Mouse (Mus musculus) MEL (cell line): ENCODE measurements around the gene Dnm2. TPM values are rescaled to one million over a fixed set of nuclear protein-coding genes. Genes with fewer than 3 reads are reported as not detected.

Source experiments
- DNase-seq: peaks from one replicate; pipeline ENCODE4 v3.0.0; 2011; ENCODE audit warnings: low read depth, low spot score
- H3K27ac ChIP-seq: 2 replicates; pipeline ENCODE4 v1.5.1; 2012; ENCODE audit warnings: low read depth, mild to moderate bottlenecking, control low read depth, low read length, moderate library complexity; ENCODE audit not compliant: control insufficient read depth
- H3K27me3 ChIP-seq, 2 experiments: fragments of 150-350 bp in 1 of 2; sonication (generic) in 1 of 2; 2 replicates each; pipeline ENCODE4 v1.6.1; 2012; ENCODE audit warnings: low read length in 2 of 2, mild to moderate bottlenecking in 2 of 2, improper control_type of control experiment in 1 of 2, moderate library complexity in 1 of 2; ENCODE audit not compliant: insufficient read depth in 2 of 2, control insufficient read depth in 1 of 2
- H3K36me3 ChIP-seq, 2 experiments: 2 replicates each; pipeline ENCODE4 v1.6.1; 2012 to 2014; ENCODE audit warnings: low read length in 2 of 2, improper control_type of control experiment in 1 of 2, inconsistent platforms in 1 of 2, mild to moderate bottlenecking in 1 of 2; ENCODE audit not compliant: insufficient read depth in 2 of 2, control insufficient read depth in 1 of 2
- H3K4me1 ChIP-seq, 2 experiments: fragments of 150-350 bp in 1 of 2; sonication (generic) in 1 of 2; 2 replicates each; pipeline ENCODE4 v1.6.1; 2012; ENCODE audit warnings: low read length in 2 of 2, improper control_type of control experiment in 1 of 2, mild to moderate bottlenecking in 1 of 2; ENCODE audit not compliant: insufficient read depth in 2 of 2, control insufficient read depth in 1 of 2
- H3K4me3 ChIP-seq, 2 experiments: fragments of 150-350 bp in 1 of 2; sonication (generic) in 1 of 2; 2 replicates each; pipeline ENCODE4 v1.5.1; 2012; ENCODE audit warnings: low read depth in 2 of 2, low read length in 2 of 2, mild to moderate bottlenecking in 2 of 2, moderate library complexity in 2 of 2, control low read depth in 1 of 2, improper control_type of control experiment in 1 of 2; ENCODE audit not compliant: control insufficient read depth in 1 of 2, insufficient read depth in 1 of 2
- H3K79me2 ChIP-seq: 2 replicates; pipeline ENCODE4 v1.6.1; 2012; ENCODE audit warnings: mild to moderate bottlenecking, low read length, moderate library complexity; ENCODE audit not compliant: control insufficient read depth, poor library complexity, insufficient read depth
- H3K9ac ChIP-seq: 2 replicates; pipeline ENCODE4 v1.6.1; 2012; ENCODE audit warnings: low read depth, mild to moderate bottlenecking, control low read depth, low read length, moderate library complexity; ENCODE audit not compliant: control insufficient read depth, poor library complexity, severe bottlenecking
- H3K9me3 ChIP-seq: fragments of 150-350 bp; sonication (generic); replicated peaks from 2 replicates; pipeline ENCODE4 v1.6.1; 2012; ENCODE audit warnings: mild to moderate bottlenecking, low read length, improper control_type of control experiment, moderate library complexity; ENCODE audit not compliant: insufficient read depth
- ELF1 ChIP-seq: IDR thresholded peaks from 2 replicates; pipeline ENCODE4 v1.6.1; 2014; ENCODE audit warnings: low read depth, mild to moderate bottlenecking, inconsistent platforms, low read length, improper control_type of control experiment, moderate library complexity
- GATA1 ChIP-seq: IDR thresholded peaks from 2 replicates; pipeline ENCODE4 v1.6.1; 2011; ENCODE audit warnings: low read depth, low read length, improper control_type of control experiment
- HCFC1 ChIP-seq: IDR thresholded peaks from 2 replicates; pipeline ENCODE4 v1.6.1; 2012; ENCODE audit warnings: low read depth, mild to moderate bottlenecking, inconsistent platforms, low read length, improper control_type of control experiment, moderate library complexity
- KAT2A ChIP-seq: conservative IDR thresholded peaks from 2 replicates; pipeline ENCODE4 v1.6.1; 2012; ENCODE audit warnings: low read depth, low read length, improper control_type of control experiment, inconsistent platforms
- MAZ ChIP-seq: IDR thresholded peaks from 2 replicates; pipeline ENCODE4 v1.6.1; 2012; ENCODE audit warnings: low read depth, mild to moderate bottlenecking, inconsistent platforms, low read length, improper control_type of control experiment
- MEF2A ChIP-seq: IDR thresholded peaks from 2 replicates; pipeline ENCODE4 v1.6.1; 2014; ENCODE audit warnings: low read depth, mild to moderate bottlenecking, inconsistent platforms, low read length, improper control_type of control experiment; ENCODE audit not compliant: poor library complexity, insufficient replicate concordance, severe bottlenecking; ENCODE audit errors: extremely low read depth
- MXI1 ChIP-seq: IDR thresholded peaks from 2 replicates; pipeline ENCODE4 v1.6.1; 2011; ENCODE audit warnings: mild to moderate bottlenecking, low read depth, low read length, improper control_type of control experiment
- MYB ChIP-seq: IDR thresholded peaks from 2 replicates; pipeline ENCODE4 v1.6.1; 2011; ENCODE audit warnings: mild to moderate bottlenecking, low read depth, low read length, improper control_type of control experiment
- MYC ChIP-seq: IDR thresholded peaks from 2 replicates; pipeline ENCODE4 v1.6.1; 2011; ENCODE audit warnings: low read depth, mild to moderate bottlenecking, low read length, improper control_type of control experiment, moderate library complexity
- NELFE ChIP-seq: IDR thresholded peaks from 2 replicates; pipeline ENCODE4 v1.6.1; 2011; ENCODE audit warnings: low read depth, low read length, improper control_type of control experiment
- POLR2AphosphoS2 ChIP-seq: IDR thresholded peaks from 2 replicates; pipeline ENCODE4 v1.6.1; 2011; ENCODE audit warnings: low read length, improper control_type of control experiment
- POLR2AphosphoS5 ChIP-seq: IDR thresholded peaks from 2 replicates; pipeline ENCODE4 v1.6.1; 2012; ENCODE audit warnings: low read depth, borderline replicate concordance, mild to moderate bottlenecking, inconsistent platforms, low read length, moderate library complexity, mixed read lengths
- RCOR1 ChIP-seq: IDR thresholded peaks from 2 replicates; pipeline ENCODE4 v1.6.1; 2012; ENCODE audit warnings: low read depth, mild to moderate bottlenecking, inconsistent platforms, low read length, improper control_type of control experiment
- SIN3A ChIP-seq: IDR thresholded peaks from 2 replicates; pipeline ENCODE4 v1.6.1; 2012; ENCODE audit warnings: low read length, improper control_type of control experiment, inconsistent platforms
- TBP ChIP-seq: IDR thresholded peaks from 2 replicates; pipeline ENCODE4 v1.8.0; 2011; ENCODE audit warnings: low read depth, low read length, improper control_type of control experiment
- TCF12 ChIP-seq: IDR thresholded peaks from 2 replicates; pipeline ENCODE4 v1.6.1; 2014; ENCODE audit warnings: low read depth, mild to moderate bottlenecking, inconsistent platforms, low read length, improper control_type of control experiment, moderate library complexity
- UBTF ChIP-seq: IDR thresholded peaks from 2 replicates; pipeline ENCODE4 v1.6.1; 2012; ENCODE audit warnings: low read depth, mild to moderate bottlenecking, inconsistent platforms, low read length, improper control_type of control experiment, moderate library complexity, borderline replicate concordance; ENCODE audit not compliant: insufficient read depth
- USF1 ChIP-seq: IDR thresholded peaks from 2 replicates; pipeline ENCODE4 v1.6.1; 2014; ENCODE audit warnings: low read depth, mild to moderate bottlenecking, inconsistent platforms, low read length, improper control_type of control experiment, moderate library complexity
- USF2 ChIP-seq, 2 experiments: IDR thresholded peaks; 2 replicates each; pipeline ENCODE4 v1.6.1; 2011 to 2012; ENCODE audit warnings: improper control_type of control experiment in 2 of 2, low read length in 2 of 2, borderline replicate concordance in 1 of 2, inconsistent platforms in 1 of 2, low read depth in 1 of 2, mild to moderate bottlenecking in 1 of 2; ENCODE audit not compliant: insufficient read depth in 1 of 2
- polyA plus RNA-seq, 2 experiments: library from polyadenylated mRNA; stranded (reverse) in 1 of 2; unstranded in 1 of 2; fragments of >175 nt in 1 of 2; fragments of >200 nt in 1 of 2; gene quantifications; 2 replicates each; pipeline versions ENCODE4 v1.2.1 to v1.2.4; 2012; ENCODE audit warnings: low replicate concordance in 2 of 2, low read depth in 1 of 2; ENCODE audit not compliant: insufficient read length in 2 of 2, insufficient read depth in 1 of 2, missing spikeins in 1 of 2
- total RNA-seq: library from RNA; depleted of rRNA; stranded (reverse); fragments of 300-350 nt; gene quantifications from 2 replicates; pipeline ENCODE4 v1.2.3, GENCODE M21; 2012

Dnm2 gene
- total and polyA plus RNA-seq, 3 experiments, result 117 to 832 (median 237) TPM

DNA sequence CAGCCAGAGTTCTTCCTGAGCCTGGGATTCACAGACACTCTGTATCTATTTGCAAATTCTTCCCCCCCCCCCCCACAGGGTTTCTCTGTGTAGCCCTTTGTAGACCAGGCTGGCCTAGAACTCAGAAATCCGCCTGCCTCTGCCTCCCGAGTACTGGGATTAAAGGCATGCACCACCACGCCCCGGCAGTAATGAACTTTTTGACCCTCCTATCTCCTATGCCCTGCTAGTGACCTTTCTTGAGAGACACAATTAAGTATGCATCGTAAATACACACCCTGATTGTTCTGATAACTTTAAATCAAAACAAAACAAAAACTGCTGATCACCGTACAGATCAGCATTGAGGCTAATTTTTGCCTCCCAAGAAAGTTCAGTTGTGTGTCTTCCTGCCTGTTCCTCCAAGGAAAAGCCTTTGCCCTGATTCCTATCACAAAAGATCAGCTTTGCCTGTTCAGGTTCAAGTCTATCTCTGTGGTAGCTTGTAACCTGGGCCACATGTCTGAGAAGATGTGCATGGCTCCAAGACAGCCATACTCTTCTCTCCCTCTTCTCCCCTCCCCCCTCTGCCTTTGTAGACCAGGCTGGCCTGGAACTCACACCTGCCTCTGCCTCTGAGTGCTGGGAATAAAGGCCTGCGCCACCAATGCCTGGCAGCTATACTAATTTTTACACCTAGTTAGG lies 31.7 kb downstream of the Dnm2 start:
- peaks cover 32 to 45% of the 10 kb centered on the region in 2 experiments for H3K4me1 ChIP-seq
- H3K27me3 ChIP-seq, result no peaks in the 10 kb centered on the region
- H3K27ac ChIP-seq, result no peak overlapping the region
- no peak overlapping the region for H3K9ac ChIP-seq
- TF ChIP-seq USF2 (IDR thresholded peaks at IDR 0.05; ENCODE audit: borderline replicate concordance in 1 of 2, insufficient read depth in 1 of 2, low read depth in 1 of 2, low read length in 2 of 2), result no peak
- peaks cover 17% of the 10 kb centered on the region; the same call in 1 of the 2 replicates for H3K79me2 ChIP-seq
- DNase-seq, result no peak
- H3K4me3 ChIP-seq, result no peak overlapping the region
- H3K36me3 ChIP-seq, result peaks cover 21 to 35% of the 10 kb centered on the region in 2 experiments
- no peaks in the 10 kb centered on the region for H3K9me3 ChIP-seq

DNA sequence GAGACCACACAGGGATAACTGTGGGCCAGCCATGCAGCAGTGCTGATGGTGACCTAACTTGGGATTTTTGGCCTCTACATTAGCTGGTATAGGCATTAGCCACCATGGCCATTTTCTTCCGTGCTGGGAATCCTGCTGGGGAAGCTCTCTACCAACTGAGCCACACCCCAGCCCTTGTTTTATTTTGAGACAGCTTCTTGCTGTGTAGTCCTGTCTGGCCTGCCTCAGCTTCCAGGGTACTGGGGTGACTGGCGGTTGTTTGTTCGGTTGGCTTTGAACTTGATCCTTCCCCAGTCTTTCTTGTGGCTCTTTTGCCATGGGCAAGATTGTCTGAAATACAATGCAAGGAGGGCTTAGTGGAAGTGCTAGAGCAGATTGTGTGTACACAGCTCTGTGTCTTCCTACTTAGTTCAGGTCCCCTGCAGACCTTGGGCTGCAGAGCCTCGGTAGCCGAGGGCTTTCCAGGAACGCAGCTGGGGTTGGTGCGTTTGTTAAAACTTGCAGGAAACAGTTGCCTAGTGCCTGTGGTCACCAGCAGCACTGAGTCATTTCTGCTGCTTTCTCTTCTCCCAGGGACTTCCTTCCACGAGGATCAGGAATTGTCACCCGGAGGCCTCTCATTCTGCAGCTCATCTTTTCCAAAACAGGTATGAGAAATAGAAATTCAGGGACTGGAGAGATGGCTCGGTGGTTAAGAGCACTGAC lies 32.4 kb downstream of the Dnm2 start:
- peaks cover 14% of the 10 kb centered on the region; the same call in 1 of the 2 replicates for H3K79me2 ChIP-seq
- H3K27me3 ChIP-seq, result no peaks in the 10 kb centered on the region
- no peak for DNase-seq
- H3K9me3 ChIP-seq, result no peaks in the 10 kb centered on the region
- peaks cover 26 to 38% of the 10 kb centered on the region in 2 experiments for H3K4me1 ChIP-seq
- no peak overlapping the region for H3K27ac ChIP-seq
- no peak overlapping the region for H3K9ac ChIP-seq
- peaks cover 21 to 30% of the 10 kb centered on the region in 2 experiments for H3K36me3 ChIP-seq
- no peak overlapping the region for H3K4me3 ChIP-seq
- TF ChIP-seq UBTF (no peak), KAT2A (no peak), POLR2AphosphoS5 (no peak), MXI1 (no peak), TBP (no peak), USF1 (no peak), MAZ (no peak), USF2 (IDR thresholded peaks at IDR 0.05; ENCODE audit: borderline replicate concordance in 1 of 2, insufficient read depth in 1 of 2, low read depth in 1 of 2, low read length in 2 of 2) (no peak), ELF1 (no peak), POLR2AphosphoS2 (no peak), MYB (no peak), TCF12 (no peak), RCOR1 (no peak), GATA1 (no peak), MYC (no peak), SIN3A (no peak), HCFC1 (no peak), MEF2A (no peak), NELFE (no peak)
